Mouse (Mus musculus) small intestine, adult 2 months (tissue): ENCODE measurements around the gene Gm19345. TPM values are rescaled to one million over a fixed set of nuclear protein-coding genes. Genes with fewer than 3 reads are reported as not detected.

Experiments used
- H3K27ac ChIP-seq: fragments of 200-500 bp; 2 replicates; pipeline ENCODE4 v1.5.1; 2012; ENCODE audit warnings: low read depth, low read length, control low read depth, inconsistent platforms; ENCODE audit not compliant: insufficient read depth
- H3K27me3 ChIP-seq: fragments of 200-500 bp; 2 replicates; pipeline ENCODE4 v1.6.1; 2012; ENCODE audit warnings: mild to moderate bottlenecking, moderate library complexity, low read length, inconsistent platforms; ENCODE audit not compliant: control insufficient read depth, insufficient read depth
- H3K36me3 ChIP-seq: fragments of 200-500 bp; 2 replicates; pipeline ENCODE4 v1.6.1; 2012; ENCODE audit warnings: mild to moderate bottlenecking, low read length, control low read depth, inconsistent platforms; ENCODE audit not compliant: control insufficient read depth, insufficient read depth
- H3K4me1 ChIP-seq: fragments of 200-500 bp; 2 replicates; pipeline ENCODE4 v1.6.1; 2012; ENCODE audit warnings: low read length, inconsistent platforms, mixed read lengths; ENCODE audit not compliant: control insufficient read depth, insufficient read depth, insufficient read length
- H3K4me3 ChIP-seq: fragments of 200-500 bp; 2 replicates; pipeline ENCODE4 v1.5.1; 2012; ENCODE audit warnings: low read depth, mild to moderate bottlenecking, control low read depth, inconsistent platforms, low read length, moderate library complexity
- CTCF ChIP-seq: fragments of 200-500 bp; IDR thresholded peaks from 2 replicates; pipeline ENCODE4 v1.5.1; 2012; ENCODE audit warnings: low read depth, mild to moderate bottlenecking, control low read depth, inconsistent platforms, low read length, moderate library complexity, mixed read lengths; ENCODE audit not compliant: insufficient replicate concordance, insufficient read length; ENCODE audit errors: extremely low read depth
- POLR2A ChIP-seq: fragments of 200-500 bp; IDR thresholded peaks from 2 replicates; pipeline ENCODE4 v1.6.1; 2012; ENCODE audit warnings: low read depth, mild to moderate bottlenecking, control low read depth, inconsistent platforms, low read length, moderate library complexity
- WGBS: fragments of 180-500 bp; shearing (Covaris S2); methylation state at CpG from one replicate; pipeline ENCODE4 v1.1.7; 2018; 5-methylcytosine and 5-hydroxymethylcytosine counted together
- polyA plus RNA-seq: library from polyadenylated mRNA; depleted of rRNA; stranded (reverse); fragments of >200 nt; gene quantifications from 2 replicates; pipeline ENCODE4 v1.2.3, GENCODE M21; 2012; rRNA removed

Gene Gm19345
- 0.13 TPM in 1 of 2 replicates, not detected in the other for polyA plus RNA-seq

- Histone ChIP-seq H3K27me3 (no peaks in the 10 kb centered on the region), H3K4me1 (peaks cover 4% of the 10 kb centered on the region), H3K4me3 (peak within 1 kb of the TSS; percentile 28), H3K27ac (no peak within 1 kb of the TSS), H3K36me3 (no peaks in the 10 kb centered on the region)
- 5% methylated on average over 32 of the region's 33 CpGs for WGBS
- TF ChIP-seq POLR2A (no peak), CTCF (no peak)
Measured at GRCm38 (mm10) chr7:19851858-19852570, at the start of gene Gm19345. Gene Gm19345 (plus strand): TSS chr7:19852003.

- peaks cover 7% of the 10 kb centered on the region; the same call in 1 of the 2 replicates for H3K4me1 ChIP-seq
- H3K27ac ChIP-seq = no peak overlapping the region
- no peaks in the 10 kb centered on the region for H3K27me3 ChIP-seq
- WGBS = 20% methylated on average over 7 of the region's 7 CpGs
- peaks cover 10% of the 10 kb centered on the region for H3K36me3 ChIP-seq
- no peak for TF ChIP-seq POLR2A
- TF ChIP-seq CTCF = peak; percentile 85; the same call in 1 of the 2 replicates
- no peak overlapping the region for H3K4me3 ChIP-seq
Measured at GRCm38 (mm10) chr7:19802995-19803394, 48.8 kb upstream of the Gm19345 start.

GRCm38 (mm10) chr7:19806356-19806969 lies 45.3 kb upstream of the Gm19345 start:
- no peak for TF ChIP-seq POLR2A
- TF ChIP-seq CTCF = no peak
- Histone ChIP-seq H3K4me3 (no peak overlapping the region), H3K4me1 (peaks cover 7% of the 10 kb centered on the region; the same call in 1 of the 2 replicates), H3K27ac (no peak overlapping the region), H3K27me3 (no peaks in the 10 kb centered on the region), H3K36me3 (peaks cover 45% of the 10 kb centered on the region)
- WGBS = 87% methylated on average over 8 of the region's 8 CpGs

GRCm38 (mm10) chr7:19809369-19809768 lies 42.4 kb upstream of the Gm19345 start:
- TF ChIP-seq CTCF (no peak), POLR2A (no peak)
- Histone ChIP-seq H3K36me3 (peaks cover 65% of the 10 kb centered on the region), H3K4me1 (peaks cover 3% of the 10 kb centered on the region; the same call in 1 of the 2 replicates), H3K27me3 (no peaks in the 10 kb centered on the region), H3K27ac (no peak overlapping the region), H3K4me3 (no peak overlapping the region)
- WGBS = 82% methylated on average over 27 of the region's 27 CpGs

GRCm38 (mm10) chr7:19811114-19811513 lies 40.7 kb upstream of the Gm19345 start:
- H3K4me1 ChIP-seq = peaks cover 4% of the 10 kb centered on the region; the same call in 1 of the 2 replicates
- 66% methylated on average over 22 of the region's 22 CpGs for WGBS
- peaks cover 74% of the 10 kb centered on the region for H3K36me3 ChIP-seq
- H3K27ac ChIP-seq = no peak overlapping the region
- H3K4me3 ChIP-seq = no peak overlapping the region
- no peak for TF ChIP-seq POLR2A
- TF ChIP-seq CTCF = no peak
- no peaks in the 10 kb centered on the region for H3K27me3 ChIP-seq

- H3K27ac ChIP-seq = no peak overlapping the region
- 94% methylated on average over 4 of the region's 4 CpGs for WGBS
- peaks cover 14% of the 10 kb centered on the region for H3K4me1 ChIP-seq
- no peak overlapping the region for H3K4me3 ChIP-seq
- TF ChIP-seq CTCF = no peak
- no peak for TF ChIP-seq POLR2A
- H3K36me3 ChIP-seq = peaks cover 62% of the 10 kb centered on the region
- no peaks in the 10 kb centered on the region for H3K27me3 ChIP-seq
Measured at GRCm38 (mm10) chr7:19813161-19813560, 38.6 kb upstream of the Gm19345 start.

- no peak overlapping the region for H3K4me3 ChIP-seq
- no peaks in the 10 kb centered on the region for H3K27me3 ChIP-seq
- H3K27ac ChIP-seq = no peak overlapping the region
- peaks cover 60% of the 10 kb centered on the region for H3K36me3 ChIP-seq
- TF ChIP-seq POLR2A (no peak), CTCF (no peak)
- WGBS = 77% methylated on average over 6 of the region's 6 CpGs
- peaks cover 18% of the 10 kb centered on the region for H3K4me1 ChIP-seq
Measured at GRCm38 (mm10) chr7:19813579-19814122, 38.2 kb upstream of the Gm19345 start.
